Mouse (Mus musculus) ES-Bruce4 (cell line): ENCODE results near the gene Zfp72.

ENCODE experiments used
- CTCF ChIP-seq: IDR thresholded peaks from one replicate; pipeline ENCODE4 v1.8.1; 2011; ENCODE audit warnings: low read depth, low read length
- EP300 ChIP-seq: IDR thresholded peaks from 2 replicates; pipeline ENCODE4 v1.6.1; 2011; ENCODE audit warnings: low read depth, low read length; ENCODE audit not compliant: insufficient read depth

DNA sequence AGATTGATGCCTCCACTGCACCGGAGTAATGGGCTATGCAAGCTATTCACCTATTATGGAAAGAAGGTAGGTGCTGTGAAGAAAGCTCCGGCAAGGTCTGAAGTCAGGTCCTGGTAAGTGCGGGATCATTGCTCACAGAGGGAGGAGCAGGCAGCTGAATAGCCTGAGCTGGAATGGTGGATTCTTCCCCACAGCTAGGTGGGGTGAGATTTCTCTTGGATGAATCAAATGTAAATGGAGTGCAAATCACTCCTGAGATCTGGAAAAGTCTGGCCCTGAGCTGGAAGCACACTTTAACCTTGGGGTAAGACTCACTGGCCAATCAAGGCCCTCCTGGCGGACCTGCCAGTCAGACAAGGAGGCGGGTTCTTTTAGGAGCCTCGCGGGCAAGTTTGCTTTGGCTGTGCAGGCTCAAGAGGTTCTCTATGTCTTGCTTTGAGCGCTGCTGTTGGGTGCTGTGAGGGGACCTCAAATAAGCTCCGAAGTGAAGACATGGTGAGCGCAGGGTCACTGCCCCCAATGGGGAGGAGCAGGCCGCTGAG, 8.7 kb upstream of the Zfp72 start, which contains the start of gene Ftl1-ps1:
- no peak for TF ChIP-seq CTCF
- peak; percentile 91 for TF ChIP-seq EP300
